Mouse (Mus musculus) bone marrow macrophage, adult 2 months (primary cell): ENCODE measurements around the gene Rbm8a. TPM values are rescaled to one million over a fixed set of nuclear protein-coding genes. Genes with fewer than 3 reads are reported as not detected.
"Not testable (repeated sequence)": the region's sequence is repeated elsewhere in the genome, so short reads cannot be mapped to it uniquely, and the experiment has no call there.

ENCODE experiments used
- H3K27ac ChIP-seq: 2 replicates; pipeline ENCODE4 v1.5.1; 2012; ENCODE audit warnings: low read depth, low read length; ENCODE audit not compliant: insufficient read depth
- H3K4me1 ChIP-seq: 2 replicates; pipeline ENCODE4 v1.6.1; 2012; ENCODE audit warnings: low read length; ENCODE audit not compliant: control insufficient read depth, insufficient read depth
- H3K4me3 ChIP-seq: 2 replicates; pipeline ENCODE4 v1.5.1; 2012; ENCODE audit warnings: mild to moderate bottlenecking, low read length, moderate library complexity; ENCODE audit not compliant: insufficient read depth
- CTCF ChIP-seq: IDR thresholded peaks from 2 replicates; pipeline ENCODE4 v1.5.1; 2012; ENCODE audit warnings: low read depth, mild to moderate bottlenecking, low read length, moderate library complexity
- POLR2A ChIP-seq: IDR thresholded peaks from 2 replicates; pipeline ENCODE4 v1.6.1; 2012; ENCODE audit warnings: mild to moderate bottlenecking, low read depth, low read length, borderline replicate concordance
- polyA plus RNA-seq: library from polyadenylated mRNA; stranded (reverse); fragments of >200 nt; gene quantifications from 2 replicates; pipeline ENCODE4 v1.2.4, GENCODE M21; 2012; ENCODE audit not compliant: missing spikeins, insufficient read depth, insufficient read length

The Rbm8a gene
- polyA plus RNA-seq, 1 experiment = 109 TPM

GRCm38 (mm10) chr3:96603311-96603710, 26.4 kb upstream of the Rbm8a start:
- Histone ChIP-seq H3K27ac (no peak overlapping the region), H3K4me1 (peaks cover 9% of the 10 kb centered on the region), H3K4me3 (no peak overlapping the region)
- TF ChIP-seq POLR2A = no peak
- no peak for TF ChIP-seq CTCF

GRCm38 (mm10) chr3:96606007-96606406, 23.7 kb upstream of the Rbm8a start:
- not testable (repeated sequence) for H3K4me1 ChIP-seq, H3K4me3 ChIP-seq, H3K27ac ChIP-seq

GRCm38 (mm10) chr3:96606618-96607017, 23.1 kb upstream of the Rbm8a start:
- Histone ChIP-seq H3K4me1 (peaks cover 9% of the 10 kb centered on the region), H3K4me3 (no peak overlapping the region), H3K27ac (no peak overlapping the region)
- no peak for TF ChIP-seq CTCF
- no peak for TF ChIP-seq POLR2A

GRCm38 (mm10) chr3:96617941-96618340, 11.8 kb upstream of the Rbm8a start:
- H3K4me3 ChIP-seq = no peak overlapping the region
- H3K4me1 ChIP-seq = no peaks in the 10 kb centered on the region
- H3K27ac ChIP-seq = no peak overlapping the region
- no peak for TF ChIP-seq POLR2A
- no peak for TF ChIP-seq CTCF

- TF ChIP-seq POLR2A = no peak
- no peak for TF ChIP-seq CTCF
- H3K4me3 ChIP-seq = no peak overlapping the region
- no peaks in the 10 kb centered on the region for H3K4me1 ChIP-seq
- no peak overlapping the region for H3K27ac ChIP-seq
Measured at GRCm38 (mm10) chr3:96623201-96623600, 6.5 kb upstream of the Rbm8a start.

- TF ChIP-seq CTCF (no peak), POLR2A (no peak)
- Histone ChIP-seq H3K4me1 (peaks cover 13% of the 10 kb centered on the region), H3K4me3 (no peak overlapping the region)
Measured at GRCm38 (mm10) chr3:96632058-96632457, 2.3 kb downstream of the Rbm8a start.

DNA sequence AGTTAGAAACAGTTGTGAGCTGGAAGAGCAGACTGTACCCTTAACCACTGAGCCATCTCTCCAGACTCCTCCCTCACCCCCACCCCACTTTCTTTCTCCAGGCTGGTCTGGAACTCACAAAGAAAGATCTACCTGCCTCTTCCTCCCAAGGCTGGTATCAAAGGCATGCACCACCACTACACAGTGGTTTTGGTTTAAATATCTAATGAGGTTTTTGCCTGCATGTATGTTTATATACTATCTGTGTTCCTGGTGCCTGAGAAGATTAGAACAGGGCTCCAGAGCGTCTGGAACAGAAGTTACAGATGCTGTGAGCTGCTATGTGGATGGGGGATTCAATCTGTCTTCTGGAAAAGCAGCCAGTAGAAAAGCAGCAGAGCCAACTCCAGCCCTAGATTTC, 4.3 kb downstream of the Rbm8a start:
- Histone ChIP-seq H3K27ac (no peak overlapping the region), H3K4me3 (no peak overlapping the region), H3K4me1 (peaks cover 11% of the 10 kb centered on the region)
- TF ChIP-seq POLR2A (no peak), CTCF (no peak)

More at GRCm38 (mm10) chr3:96632058-96632457, 2.3 kb downstream of the Rbm8a start:
- H3K27ac ChIP-seq = no peak overlapping the region

GRCm38 (mm10) chr3:96634928-96635879, 5.5 kb downstream of the Rbm8a start, which contains the start of the genes Pex11b and Gm42957:
Pex11b (plus strand) TSS chr3:96635376.
Gm42957 (plus strand) TSS chr3:96635474.
- H3K27ac ChIP-seq = peak within 1 kb of the TSS; percentile 79
- TF ChIP-seq CTCF (no peak), POLR2A (no peak)
- peaks cover 11% of the 10 kb centered on the region for H3K4me1 ChIP-seq
- H3K4me3 ChIP-seq = peak within 1 kb of the TSS; percentile 87

- Histone ChIP-seq H3K4me3 (peak overlapping the region; percentile 87), H3K27ac (peak overlapping the region; percentile 79), H3K4me1 (peaks cover 9% of the 10 kb centered on the region)
- no peak for TF ChIP-seq POLR2A
- no peak for TF ChIP-seq CTCF
Measured at GRCm38 (mm10) chr3:96635906-96636305, 6.2 kb downstream of the Rbm8a start.

GRCm38 (mm10) chr3:96636448-96636847, 6.7 kb downstream of the Rbm8a start:
- H3K4me3 ChIP-seq = peak overlapping the region; percentile 87
- TF ChIP-seq CTCF (no peak), POLR2A (no peak)

GRCm38 (mm10) chr3:96639219-96639618, 9.5 kb downstream of the Rbm8a start:
- H3K4me3 ChIP-seq = no peak overlapping the region
- H3K27ac ChIP-seq = no peak overlapping the region
- TF ChIP-seq CTCF (peak; percentile 57), POLR2A (no peak)
- H3K4me1 ChIP-seq = peaks cover 5% of the 10 kb centered on the region

More at GRCm38 (mm10) chr3:96636448-96636847, 6.7 kb downstream of the Rbm8a start:
- Histone ChIP-seq H3K4me1 (peaks cover 9% of the 10 kb centered on the region), H3K27ac (no peak overlapping the region)
